Mouse (Mus musculus) brain, embryonic 14.5 days (tissue): Measurements from ENCODE around the gene Vmn1r5.

Experiments used
- CTCF ChIP-seq: fragments of 200-500 bp; IDR thresholded peaks from 2 replicates; pipeline ENCODE4 v1.5.1; 2012; ENCODE audit warnings: inconsistent platforms, mild to moderate bottlenecking, moderate library complexity, borderline replicate concordance; ENCODE audit not compliant: insufficient read depth, insufficient read length; ENCODE audit errors: extremely low read depth
- POLR2A ChIP-seq: fragments of 200-500 bp; IDR thresholded peaks from 2 replicates; pipeline ENCODE4 v1.6.1; 2012; ENCODE audit warnings: mild to moderate bottlenecking, inconsistent platforms, borderline replicate concordance; ENCODE audit not compliant: poor library complexity, insufficient read depth, insufficient read length, severe bottlenecking; ENCODE audit errors: extremely low read depth

DNA sequence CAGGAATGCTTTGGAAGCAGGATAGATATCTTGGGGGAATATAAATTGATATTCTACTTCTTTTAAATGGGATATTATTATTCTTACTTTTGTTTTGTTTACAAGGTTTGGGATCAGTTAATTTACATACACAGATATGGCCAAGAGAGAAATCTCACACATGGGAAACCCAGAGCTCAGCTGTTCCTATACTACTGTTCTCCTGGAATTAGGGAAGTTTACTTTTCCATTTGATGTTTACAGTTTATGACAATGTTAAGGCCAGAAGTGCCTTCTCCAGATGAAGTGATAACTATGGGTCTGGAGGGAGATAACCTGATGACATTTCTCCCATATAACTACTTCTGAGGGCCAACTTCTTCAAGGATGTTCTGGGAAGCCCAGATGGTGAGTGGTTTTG lies at the start of gene Vmn1r5:
- TF ChIP-seq POLR2A, result no peak
- TF ChIP-seq CTCF, result no peak
